Mouse (Mus musculus): ENCODE results near the gene Eno3.

GRCm38 (mm10) chr11:70652884-70653344 is 4.1 kb upstream of the Eno3 start:
- TF ChIP-seq CTCF (conservative IDR thresholded peaks at IDR 0.05; ENCODE audit: low read length), result no peak
- TF ChIP-seq POU5F1 (IDR thresholded peaks at IDR 0.05; ENCODE audit: borderline replicate concordance, low read length), result no peak
- no peak for TF ChIP-seq NANOG (IDR thresholded peaks at IDR 0.05; ENCODE audit: borderline replicate concordance, low read length)

Data from E14TG2a.4 (cell line).